ENCODE assay signal across 9 mouse cellular contexts in genomic region chr3:152308485-152309249, GRCm38 (mm10). TPM values are rescaled to one million over a fixed set of nuclear protein-coding genes. Genes with fewer than 3 reads are reported as not detected.
DNase-seq lines count a peak whose midpoint lies in the region; ATAC-seq and TF ChIP-seq lines count a peak whose summit lies in the region.
"Had no signal": no experiment of that assay in that cellular context is flagged by ENCODE, and none has a peak within 500 bp of the region (broad histone marks: within the 10 kb centered on the region; RNA-seq: fewer than 3 reads in every experiment).

No protein-coding gene starts in this region.

- H3K9ac ChIP-seq in heart, embryonic 15.5 days: peak overlapping the region; percentile 19; the same call in 1 of the 2 replicates
- H3K9ac ChIP-seq in midbrain, embryonic 14.5 days (replicated peaks; ENCODE audit: low read length): no peak overlapping the region

- H3K4me2 ChIP-seq in heart, embryonic 15.5 days: peak overlapping the region; percentile 22; the same call in 1 of the 2 replicates
- no peak overlapping the region for H3K4me2 ChIP-seq in midbrain, embryonic 14.5 days (ENCODE audit: low read length)

- H3K27me3 ChIP-seq in G1E (ENCODE audit: insufficient read depth, low read length): no peaks in the 10 kb centered on the region
- no peaks in the 10 kb centered on the region for H3K27me3 ChIP-seq in heart, embryonic 15.5 days
- H3K27me3 ChIP-seq in midbrain, embryonic 14.5 days (ENCODE audit: control insufficient read depth, insufficient read depth, low read length): no peaks in the 10 kb centered on the region

- peaks cover 71% of the 10 kb centered on the region for H3K36me3 ChIP-seq in G1E (replicated peaks)
- H3K36me3 ChIP-seq in heart, embryonic 15.5 days: peaks cover 7% of the 10 kb centered on the region
- peaks cover 46% of the 10 kb centered on the region for H3K36me3 ChIP-seq in midbrain, embryonic 14.5 days (ENCODE audit: control insufficient read depth, insufficient read depth, low read length)

- H3K4me1 ChIP-seq in G1E (ENCODE audit: insufficient read depth, low read depth, low read length): peaks cover 6% of the 10 kb centered on the region
- H3K4me1 ChIP-seq in heart, embryonic 15.5 days (replicated peaks): peaks cover 63% of the 10 kb centered on the region
- H3K4me1 ChIP-seq in lung, adult 2 months (ENCODE audit: control insufficient read depth, insufficient read depth, low read length): peaks cover 5% of the 10 kb centered on the region
- H3K4me1 ChIP-seq in midbrain, embryonic 14.5 days (ENCODE audit: control insufficient read depth, insufficient read depth, low read length): no peaks in the 10 kb centered on the region

- no peak overlapping the region for H3K4me3 ChIP-seq in G1E (ENCODE audit: low read depth, low read length)
- no peak overlapping the region for H3K4me3 ChIP-seq in heart, embryonic 15.5 days
- no peak overlapping the region for H3K4me3 ChIP-seq in lung, adult 2 months (replicated peaks; ENCODE audit: extremely low read depth, low read depth, low read length)
- H3K4me3 ChIP-seq in midbrain, embryonic 14.5 days (replicated peaks; ENCODE audit: low read depth, low read length): no peak overlapping the region

- no peak for TF ChIP-seq POLR2A in lung, adult 2 months (IDR thresholded peaks at IDR 0.05; ENCODE audit: borderline replicate concordance, extremely low read depth, low read depth, low read length)

- peak; percentile 48; the same call in 1 of the 2 replicates for ATAC-seq in G1E (ENCODE audit: extremely low read depth, insufficient number of reproducible peaks, low FRiP score, poor library complexity, severe bottlenecking)
- peak; percentile 62 for ATAC-seq in heart, embryonic 15.5 days (replicated peaks; ENCODE audit: insufficient number of reproducible peaks, insufficient read depth, low FRiP score, low read depth)
- no peak for ATAC-seq in midbrain, embryonic 14.5 days (ENCODE audit: low FRiP score, low TSS enrichment)
- no peak for ATAC-seq in CD4-positive, CD25-positive, alpha-beta regulatory T cell, adult 4 months
- ATAC-seq: midbrain, embryonic 16.5 days had no signal

- no peaks in the 10 kb centered on the region for H3K9me3 ChIP-seq in G1E (replicated peaks)
- no peaks in the 10 kb centered on the region for H3K9me3 ChIP-seq in heart, embryonic 15.5 days (replicated peaks)
- H3K9me3 ChIP-seq in midbrain, embryonic 14.5 days (ENCODE audit: control insufficient read depth, low read length): no peaks in the 10 kb centered on the region

- no peak for DNase-seq in G1E (ENCODE audit: low spot score)
- DNase-seq in adrenal gland, postnatal 36 days: peak; percentile 23 to 30
- peak; percentile 17 for DNase-seq in lung, adult 2 months
- no peak for DNase-seq in midbrain, embryonic 14.5 days
- no peak for DNase-seq in thymus, postnatal 14 days
- no peak for DNase-seq in thymus, postnatal 25 days

- peak overlapping the region; percentile 94 for H3K27ac ChIP-seq in heart, embryonic 15.5 days
- H3K27ac ChIP-seq in midbrain, embryonic 14.5 days (replicated peaks; ENCODE audit: low read depth, low read length): no peak overlapping the region

- 8% methylated on average over 10 of the region's 10 CpGs for WGBS in heart, embryonic 15.5 days
- 30% methylated on average over 10 of the region's 10 CpGs for WGBS in lung, adult 2 months
- 72% methylated on average over 10 of the region's 10 CpGs for WGBS in midbrain, embryonic 14.5 days

- TF ChIP-seq CTCF in G1E (IDR thresholded peaks at IDR 0.05; ENCODE audit: low read depth, low read length): no peak
- no peak for TF ChIP-seq CTCF in lung, adult 2 months (IDR thresholded peaks at IDR 0.05; ENCODE audit: insufficient read depth, low read length)

RNA-seq across cellular contexts. Expression of gene Miga1, which starts 31.5 kb away (rescaled TPM):
- total RNA-seq in G1E (2014; fragmentation: Nextera tagmentation) (55.7 and 59.3 TPM in 2 replicates), G1E (2017) (25.9 and 28.6 TPM in 2 replicates)
- 26.6 and 38.4 TPM in 2 replicates for polyA plus RNA-seq in G1E (2012)
- total RNA-seq in adrenal gland, postnatal 36 days (2021): 10 to 100 TPM in 1 of 2 experiments, 1 to 10 TPM in 1; 9.7 to 12.1 TPM
- 12.8 and 13.4 TPM in 2 replicates for polyA plus RNA-seq in heart, embryonic 15.5 days (2015; fragmentation: Nextera tagmentation; extraction: Ambion mirVana)
- polyA plus RNA-seq in lung, adult 2 months (2012; rRNA removed): 9.5 and 11.6 TPM in 2 replicates
- polyA plus RNA-seq in midbrain, embryonic 14.5 days (2014; fragmentation: Nextera tagmentation; extraction: Ambion mirVana): 19.3 and 23.7 TPM in 2 replicates
- 1 to 10 TPM; 8.0 TPM for polyA plus RNA-seq in CD4-positive, CD25-positive, alpha-beta regulatory T cell, adult 4 months (2017; shearing (Covaris generic))

RNA-seq across cellular contexts. Expression of gene Usp33, which starts 37.6 kb away (rescaled TPM):
- 85.7 and 96.5 TPM in 2 replicates for total RNA-seq in G1E (2014; fragmentation: Nextera tagmentation)
- total RNA-seq in G1E (2017): 102 and 108 TPM in 2 replicates
- 12.1 and 16.8 TPM in 2 replicates for polyA plus RNA-seq in G1E (2012)
- 10 to 100 TPM; 84.3 to 95.8 TPM for total RNA-seq in adrenal gland, postnatal 36 days (2021)
- 25.0 and 29.2 TPM in 2 replicates for polyA plus RNA-seq in heart, embryonic 15.5 days (2015; fragmentation: Nextera tagmentation; extraction: Ambion mirVana)
- polyA plus RNA-seq in lung, adult 2 months (2012; rRNA removed): 16.3 and 26.6 TPM in 2 replicates
- 76.0 and 117 TPM in 2 replicates for polyA plus RNA-seq in midbrain, embryonic 14.5 days (2014; fragmentation: Nextera tagmentation; extraction: Ambion mirVana)
- polyA plus RNA-seq in CD4-positive, CD25-positive, alpha-beta regulatory T cell, adult 4 months (2017; shearing (Covaris generic)): 10 to 100 TPM; 33.9 to 35.5 TPM

RNA-seq across cellular contexts. Expression of gene Nexn, which starts 42.5 kb away (rescaled TPM):
- total RNA-seq in G1E (2014; fragmentation: Nextera tagmentation): not detected in 2 replicates
- total RNA-seq in G1E (2017): 0.35 and 1.0 TPM in 2 replicates
- not detected in 2 replicates for polyA plus RNA-seq in G1E (2012)
- total RNA-seq in adrenal gland, postnatal 36 days (2021): 1 to 10 TPM; 2.2 to 3.9 TPM
- polyA plus RNA-seq in heart, embryonic 15.5 days (2015; fragmentation: Nextera tagmentation; extraction: Ambion mirVana): 196 and 326 TPM in 2 replicates
- 0.34 and 1.1 TPM in 2 replicates for polyA plus RNA-seq in lung, adult 2 months (2012; rRNA removed)
- polyA plus RNA-seq in midbrain, embryonic 14.5 days (2014; fragmentation: Nextera tagmentation; extraction: Ambion mirVana): 1.7 and 2.2 TPM in 2 replicates
- 1 to 10 TPM; 2.0 to 5.2 TPM for polyA plus RNA-seq in CD4-positive, CD25-positive, alpha-beta regulatory T cell, adult 4 months (2017; shearing (Covaris generic))

Comparison
In these comparisons a context has a peak if more than half of its experiments do, and no peak if none do; other contexts are left out.
1. ATAC-seq: peak in G1E (single experiment) and heart, embryonic 15.5 days (single experiment); none in midbrain, embryonic 14.5 days (single experiment) and CD4-positive, CD25-positive, alpha-beta regulatory T cell, adult 4 months (single experiment).
2. DNase-seq: peak in adrenal gland, postnatal 36 days (2 of 2) and lung, adult 2 months (single experiment); none in G1E (single experiment), midbrain, embryonic 14.5 days (single experiment), thymus, postnatal 14 days (single experiment) and thymus, postnatal 25 days (single experiment).
3. RNA of gene Nexn, which starts 42.5 kb away (polyA plus RNA-seq): 196 to 326 TPM in heart, embryonic 15.5 days; 2.0 to 5.2 TPM in CD4-positive, CD25-positive, alpha-beta regulatory T cell, adult 4 months, 1.7 to 2.2 TPM in midbrain, embryonic 14.5 days, 0.34 to 1.1 TPM in lung, adult 2 months and not detected in G1E; every median in the first group is over 10 times any median in the second.